Mouse (Mus musculus) kidney, adult 9 months (tissue): ENCODE measurements at regions not wholly inside any gene's neighbourhood (a gene's known extent, or its start where the extent isn't known, plus 50 kb on each side); places are given as distances from the start of the nearest gene placed in this dataset.

Experiments
- DNase-seq: peaks from one replicate; pipeline ENCODE4 v3.0.0; 2022

DNA sequence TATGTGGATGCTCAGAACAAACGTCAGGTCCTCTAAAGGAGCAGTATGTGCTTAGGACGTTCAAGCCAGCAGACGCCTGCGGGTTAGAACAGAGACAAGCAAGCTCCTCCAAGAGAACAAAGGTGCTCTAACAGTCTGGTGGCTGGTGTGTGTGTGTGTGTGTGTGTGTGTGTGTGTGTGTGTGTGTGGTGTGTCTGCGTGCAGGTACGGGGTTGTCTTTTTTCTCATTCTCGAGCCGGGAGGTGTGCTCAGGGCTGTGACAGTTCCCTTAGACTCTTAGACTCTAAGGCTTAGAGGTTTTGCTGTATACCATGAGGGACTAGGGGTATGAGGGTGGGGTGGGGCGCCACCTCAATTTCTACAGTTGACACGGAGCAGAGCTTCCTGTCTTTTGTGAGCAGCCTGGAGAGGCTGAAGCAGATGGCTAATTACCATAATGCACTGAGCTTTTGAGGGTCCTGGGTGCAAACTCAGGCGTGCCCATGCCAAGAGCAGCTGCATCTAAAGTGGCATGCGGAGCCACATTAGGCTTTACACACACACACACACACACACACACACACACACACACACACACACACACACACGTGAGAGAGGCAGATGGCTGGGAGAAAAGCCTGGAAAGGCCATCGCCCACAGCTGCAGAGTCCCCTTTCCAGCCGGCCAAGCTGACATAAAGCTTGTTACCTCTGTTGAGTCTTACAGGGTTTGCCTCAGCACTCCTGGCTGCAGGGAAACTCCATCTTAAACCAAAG lies 124.1 kb upstream of the Foxn2 start:
- DNase-seq, result no peak

DNA sequence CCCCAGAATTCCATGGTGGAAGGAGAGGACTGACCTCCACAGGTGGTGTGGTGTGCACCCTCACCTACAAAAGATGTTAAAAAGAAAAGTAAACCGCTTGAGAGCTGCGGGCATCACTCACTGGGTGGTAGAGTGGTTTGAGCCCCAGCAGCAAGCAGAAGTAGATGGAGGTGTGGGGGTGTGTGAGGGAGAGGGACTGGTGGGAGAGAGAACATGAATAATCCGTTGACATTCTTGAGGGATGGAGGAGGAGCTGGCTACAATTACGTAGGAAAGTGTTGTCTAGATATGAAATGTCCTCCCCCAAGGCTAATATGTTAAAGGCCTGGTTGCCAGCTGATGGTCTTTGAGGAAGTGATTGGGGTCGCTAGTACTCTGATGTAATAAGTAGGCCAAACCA lies 123.2 kb upstream of the Foxn2 start:
- no peak for DNase-seq

DNA sequence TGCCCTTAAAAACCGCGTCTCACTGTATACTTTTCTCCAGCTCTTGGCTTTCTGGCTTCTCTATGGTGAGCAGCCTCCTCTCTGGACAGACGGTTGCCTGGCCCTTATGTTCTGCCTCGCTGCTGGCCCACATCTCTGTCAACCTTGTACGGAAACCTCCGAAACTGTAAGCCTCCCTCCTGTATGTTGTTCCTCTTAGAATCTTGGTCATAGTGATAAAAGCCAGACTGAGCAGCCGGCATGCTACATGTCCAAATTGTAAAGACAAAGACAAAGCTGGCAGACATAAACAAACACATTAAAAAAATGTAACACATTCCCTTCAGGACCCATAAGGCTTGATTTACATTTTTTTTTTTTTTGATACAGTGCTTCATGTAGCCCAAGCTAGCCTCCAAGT lies 122.7 kb upstream of the Foxn2 start:
- no peak for DNase-seq

DNA sequence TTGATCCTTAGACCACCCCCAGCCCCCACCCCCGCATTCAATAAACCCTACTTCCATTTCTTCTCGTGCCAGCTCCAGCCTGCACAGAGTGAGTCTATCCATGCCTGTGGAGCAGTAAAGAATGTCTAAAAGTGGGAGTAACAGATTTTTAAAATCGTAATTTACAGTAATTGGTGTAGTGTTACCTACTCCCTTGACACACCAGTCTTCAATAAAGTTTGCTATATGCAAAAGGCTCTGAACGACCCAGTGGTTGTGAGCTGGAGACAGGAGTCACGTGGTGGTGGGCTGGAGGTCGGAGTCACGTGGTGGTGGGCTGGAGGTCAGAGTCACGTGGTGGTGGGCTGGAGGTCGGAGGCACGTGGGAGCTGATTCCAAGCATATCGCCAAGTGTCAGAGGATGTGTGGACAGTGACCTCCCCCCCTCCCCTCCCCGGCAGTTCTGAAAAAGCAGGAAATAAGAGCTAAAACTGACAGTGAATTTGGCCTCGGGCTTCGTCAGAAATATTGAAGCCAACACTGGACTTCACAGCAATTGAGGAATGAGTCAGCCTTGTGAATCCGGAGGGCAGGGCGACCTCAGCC lies 122.2 kb upstream of the Foxn2 start:
- DNase-seq, result peak; percentile 20

DNA sequence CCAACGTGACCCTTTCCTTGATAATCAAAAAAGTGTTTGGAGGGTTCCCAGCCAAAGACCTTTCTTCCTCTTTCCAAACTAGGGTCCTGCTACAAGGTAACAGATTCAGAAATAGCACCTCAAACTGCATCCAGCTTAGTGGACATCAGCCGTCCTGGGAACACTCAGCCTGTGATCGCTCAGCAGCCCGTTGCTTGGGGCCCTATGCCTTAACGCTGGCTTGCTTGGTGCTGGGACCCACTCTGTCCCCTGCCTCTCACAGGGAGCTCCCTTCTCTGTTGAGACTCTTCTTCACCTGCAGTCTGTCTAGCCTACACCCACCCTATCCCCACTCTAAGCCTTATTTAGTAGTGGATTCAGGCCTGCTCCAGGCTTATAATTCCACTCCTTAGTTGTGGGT lies 121.6 kb upstream of the Foxn2 start:
- no peak for DNase-seq

DNA sequence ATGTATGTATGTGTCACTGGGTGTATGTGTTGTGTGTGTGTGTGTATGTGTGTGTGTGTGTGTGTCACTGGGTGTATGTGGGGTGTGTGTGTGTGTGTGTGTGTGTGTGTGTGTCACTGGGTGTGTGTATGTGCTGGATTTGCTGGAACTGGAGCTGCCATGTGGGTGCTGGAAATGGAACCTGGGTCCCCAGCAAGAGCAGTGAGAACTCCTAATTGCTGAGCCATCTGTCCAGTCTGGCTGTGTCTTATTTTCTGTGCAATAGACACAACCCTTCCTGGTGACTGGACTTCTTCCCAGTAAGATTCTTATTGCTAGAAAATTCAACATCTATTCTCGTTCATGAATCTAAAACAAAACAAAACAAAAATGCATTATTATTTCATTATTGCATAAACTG lies 119.8 kb upstream of the Foxn2 start:
- no peak for DNase-seq

DNA sequence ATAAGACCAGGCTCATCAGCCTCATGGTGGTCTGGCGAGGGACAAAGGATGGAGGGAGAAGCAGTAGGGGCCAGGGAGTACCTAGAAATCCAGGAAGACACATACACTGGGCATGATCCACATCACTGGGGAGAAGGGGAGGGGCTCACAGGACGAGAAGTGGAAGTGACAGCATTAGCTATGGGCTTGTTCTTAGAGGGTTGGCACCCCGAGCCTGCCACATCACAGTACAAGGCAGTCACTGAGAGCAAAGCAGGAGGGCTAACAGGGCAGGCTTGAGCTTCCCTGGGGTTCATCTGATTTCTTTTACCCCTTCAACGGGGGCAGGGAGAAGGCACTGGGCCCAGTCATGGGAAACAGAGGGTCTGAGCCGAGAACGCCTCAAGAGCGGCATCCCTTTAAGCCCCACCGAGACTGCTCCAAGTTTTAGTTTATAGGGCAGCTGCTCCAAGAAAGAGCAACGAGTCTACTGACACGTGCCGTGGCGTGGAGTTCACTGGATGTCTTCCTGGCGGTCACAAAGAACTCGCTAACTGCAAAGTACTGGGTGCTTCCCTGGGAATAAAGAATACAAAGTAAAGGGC lies 115.1 kb upstream of the Foxn2 start:
- no peak for DNase-seq

DNA sequence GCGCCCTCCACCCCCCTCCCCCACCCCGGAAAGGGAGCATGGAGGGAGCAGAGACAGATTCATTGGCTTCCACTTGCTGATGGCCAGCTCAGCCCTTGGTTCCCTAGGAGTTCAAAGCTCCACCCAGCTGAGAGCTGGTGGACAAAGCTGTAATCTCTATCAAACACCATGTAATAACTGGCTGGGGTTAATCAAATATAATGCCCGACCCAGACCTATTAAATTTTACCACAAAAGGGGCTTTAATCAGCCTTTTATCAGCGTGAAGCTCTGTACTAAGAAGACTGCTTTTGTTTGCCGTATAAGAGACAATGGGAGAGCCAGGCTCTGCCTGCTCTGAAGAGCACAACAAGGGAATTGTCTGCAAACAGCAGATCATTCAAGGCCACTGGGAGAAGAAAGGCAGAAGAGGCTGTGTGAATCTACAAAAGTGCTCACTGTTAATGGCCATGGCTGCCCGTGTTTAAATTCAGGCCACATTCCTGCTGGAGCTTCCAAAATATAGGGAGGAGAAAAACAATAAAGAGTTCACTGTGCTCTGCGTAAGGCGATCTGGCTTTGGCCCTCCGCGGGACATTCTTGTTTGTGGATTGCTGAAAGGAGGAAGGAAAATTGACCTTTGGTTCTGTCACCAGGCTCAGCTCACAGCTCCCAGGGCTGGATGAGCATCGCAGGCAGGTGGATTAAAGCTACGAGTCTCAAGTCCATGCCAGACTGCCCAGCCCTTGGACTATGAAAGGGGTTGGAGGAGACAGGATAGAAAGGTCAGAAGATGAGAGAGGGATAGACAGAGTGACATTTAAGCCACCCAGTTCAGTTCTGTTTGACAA lies 114.4 kb upstream of the Foxn2 start:
- DNase-seq, result peak; percentile 48

DNA sequence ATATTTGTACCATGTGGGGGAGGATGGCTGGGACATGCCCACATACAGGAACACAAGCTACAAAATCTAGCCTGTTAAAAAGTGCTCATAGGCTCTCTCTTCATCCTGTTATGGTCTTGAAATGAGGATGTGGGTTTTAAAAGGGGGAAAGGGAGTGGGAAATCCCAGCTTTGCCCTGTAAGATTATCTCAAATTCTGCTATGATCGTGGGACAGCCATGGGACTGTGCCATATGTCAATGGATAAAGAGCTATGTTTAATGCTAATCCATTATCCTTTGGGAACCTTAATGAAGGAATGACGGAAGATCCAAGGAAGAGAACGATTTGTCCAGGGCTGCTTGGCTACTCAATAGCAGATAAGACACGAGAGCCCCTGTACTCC lies 113.8 kb upstream of the Foxn2 start:
- DNase-seq, result no peak

DNA sequence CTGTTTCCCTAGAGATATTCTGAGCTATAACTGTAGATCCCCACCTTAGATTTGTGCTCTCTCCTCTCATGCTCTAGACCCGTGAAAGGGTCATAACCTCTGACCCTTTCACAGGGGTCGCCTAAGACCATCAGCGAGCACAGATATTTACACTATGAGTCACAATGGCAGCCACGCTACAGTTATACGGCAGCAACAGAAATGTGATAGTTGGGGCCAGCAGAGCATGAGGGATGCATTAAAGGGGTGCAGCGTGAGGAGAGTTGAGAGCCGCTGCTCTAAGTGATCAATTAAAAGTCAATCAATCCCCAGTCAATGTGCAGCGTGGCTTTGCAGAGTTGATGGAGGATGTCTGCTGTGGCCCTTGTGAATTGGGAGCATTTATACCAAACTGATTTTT lies 112.7 kb upstream of the Foxn2 start:
- no peak for DNase-seq

DNA sequence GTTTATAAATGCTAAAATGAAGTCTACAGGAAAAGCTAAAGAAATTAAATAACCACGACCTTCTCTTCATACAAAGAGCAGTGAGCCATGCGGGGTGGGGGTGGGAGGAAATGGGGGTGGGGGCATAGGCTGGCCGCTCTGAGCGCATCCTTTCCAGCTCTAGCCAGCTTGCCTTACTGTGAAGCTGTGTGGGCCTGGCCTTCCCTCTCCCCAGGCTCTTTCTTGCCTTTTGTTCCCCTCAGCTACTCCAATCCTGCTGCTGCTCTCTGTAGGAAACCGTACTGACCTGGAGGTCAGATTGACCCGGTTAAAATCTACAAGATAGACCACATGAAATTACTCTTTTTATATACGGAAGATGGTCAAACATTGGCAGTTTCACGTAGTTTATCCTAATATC lies 111.7 kb upstream of the Foxn2 start:
- no peak for DNase-seq

DNA sequence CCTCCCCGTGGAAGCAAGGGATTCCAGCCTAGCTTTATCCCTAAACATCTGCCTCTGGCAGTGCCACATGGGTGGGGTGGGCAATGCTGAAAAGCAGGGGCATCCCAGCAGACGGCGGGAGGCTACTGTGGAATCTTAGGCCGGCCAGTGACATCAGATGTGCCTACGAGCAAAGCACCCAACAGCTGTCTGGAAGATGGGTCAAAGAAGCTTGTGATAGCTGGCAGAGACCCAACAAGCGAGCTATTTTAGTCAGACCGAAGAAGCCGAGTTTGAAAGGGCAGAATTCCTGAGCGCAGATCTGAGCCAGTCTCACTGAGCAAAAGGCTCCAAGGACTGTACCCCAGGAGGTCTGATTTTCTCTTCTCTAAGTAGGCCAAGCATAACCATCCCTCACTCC lies 110.8 kb upstream of the Foxn2 start:
- DNase-seq, result peak; percentile 70

DNA sequence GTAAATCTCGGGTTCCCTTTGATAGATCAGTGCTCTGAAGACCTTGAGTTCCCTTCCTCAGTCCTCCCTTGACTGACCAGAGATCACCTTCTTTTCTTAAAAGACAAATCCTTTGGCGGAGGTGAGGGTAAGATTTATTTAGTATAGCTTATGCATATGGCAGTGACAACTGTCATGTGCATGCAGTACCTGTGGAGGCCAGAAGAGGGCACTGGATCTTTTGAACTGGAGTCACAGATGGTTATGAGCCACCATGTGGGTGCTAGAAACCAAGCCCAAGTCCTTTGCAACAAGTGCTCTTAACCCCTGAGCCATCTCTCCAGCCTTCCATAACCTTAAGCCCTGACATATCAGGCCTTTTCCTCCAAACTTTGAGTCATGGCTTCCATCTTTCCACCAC lies 110.4 kb upstream of the Foxn2 start:
- DNase-seq, result no peak

DNA sequence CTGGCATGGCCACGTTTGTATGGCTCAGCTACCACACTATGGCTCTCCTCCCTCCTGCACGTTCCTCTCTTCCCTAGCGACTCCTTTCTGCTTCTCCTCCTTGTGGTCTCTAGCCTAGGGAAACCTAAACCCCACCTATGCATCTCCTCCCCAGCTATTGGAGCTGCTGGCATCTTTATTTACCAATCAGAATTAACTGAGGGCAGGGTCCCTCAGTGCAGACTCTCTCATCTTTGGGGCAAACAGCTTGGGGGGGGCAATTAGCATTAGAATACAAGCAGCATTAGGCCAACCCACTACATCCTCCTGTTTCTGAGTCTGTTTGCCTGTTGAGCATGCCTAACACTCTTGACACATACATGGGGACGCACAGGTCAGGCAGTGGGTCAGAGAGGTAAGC lies 106.7 kb upstream of the Foxn2 start:
- DNase-seq, result no peak

DNA sequence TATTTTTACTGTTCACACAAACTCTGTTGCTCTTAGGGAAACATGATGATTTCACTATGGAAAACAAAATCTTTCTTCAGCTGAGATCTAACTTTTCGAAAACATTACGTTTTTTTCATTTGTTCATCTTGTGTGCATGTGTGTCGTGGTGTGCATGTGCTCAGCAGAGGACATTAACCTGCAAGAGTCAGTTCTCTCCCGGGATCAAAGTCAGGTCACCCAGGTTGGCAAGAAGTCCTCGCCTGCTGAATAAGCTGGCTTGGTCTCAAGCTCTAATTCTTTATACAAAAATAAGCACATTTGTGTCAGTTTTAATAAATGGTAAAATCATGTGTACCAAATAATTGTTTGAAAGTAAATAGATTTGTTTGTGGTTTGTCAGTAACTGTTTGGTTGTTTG lies 105.2 kb upstream of the Foxn2 start:
- DNase-seq, result no peak

DNA sequence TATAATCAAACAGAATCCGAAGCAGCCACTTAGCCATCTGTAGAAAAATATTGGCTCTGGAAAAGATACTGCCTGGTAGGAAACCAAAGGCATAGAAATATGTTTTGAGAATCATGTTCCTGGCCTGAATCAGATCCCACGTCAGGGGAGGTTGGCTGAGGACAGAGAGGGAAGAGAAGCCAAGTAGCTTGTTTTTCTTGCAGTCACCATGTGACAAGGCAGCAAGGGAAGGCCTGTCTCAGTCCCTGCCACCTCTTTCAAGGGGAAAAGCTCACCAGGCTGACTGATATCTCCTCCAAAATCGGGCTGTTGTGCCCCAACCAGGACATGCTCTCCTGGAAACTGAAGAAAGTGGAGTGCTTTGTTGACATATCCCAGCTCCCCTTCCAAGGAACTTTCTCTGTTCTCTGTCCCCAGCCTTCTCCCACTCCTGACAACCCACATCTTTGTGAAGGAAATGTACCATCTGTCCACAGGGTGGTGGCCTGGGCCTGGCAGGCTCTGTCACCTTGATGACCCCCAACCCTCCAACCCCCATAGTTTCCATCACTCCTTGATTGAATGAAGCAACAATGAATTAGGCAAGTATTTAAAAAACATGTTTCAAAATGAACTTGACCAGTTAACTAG lies 104.3 kb upstream of the Foxn2 start:
- DNase-seq, result peak; percentile 22

DNA sequence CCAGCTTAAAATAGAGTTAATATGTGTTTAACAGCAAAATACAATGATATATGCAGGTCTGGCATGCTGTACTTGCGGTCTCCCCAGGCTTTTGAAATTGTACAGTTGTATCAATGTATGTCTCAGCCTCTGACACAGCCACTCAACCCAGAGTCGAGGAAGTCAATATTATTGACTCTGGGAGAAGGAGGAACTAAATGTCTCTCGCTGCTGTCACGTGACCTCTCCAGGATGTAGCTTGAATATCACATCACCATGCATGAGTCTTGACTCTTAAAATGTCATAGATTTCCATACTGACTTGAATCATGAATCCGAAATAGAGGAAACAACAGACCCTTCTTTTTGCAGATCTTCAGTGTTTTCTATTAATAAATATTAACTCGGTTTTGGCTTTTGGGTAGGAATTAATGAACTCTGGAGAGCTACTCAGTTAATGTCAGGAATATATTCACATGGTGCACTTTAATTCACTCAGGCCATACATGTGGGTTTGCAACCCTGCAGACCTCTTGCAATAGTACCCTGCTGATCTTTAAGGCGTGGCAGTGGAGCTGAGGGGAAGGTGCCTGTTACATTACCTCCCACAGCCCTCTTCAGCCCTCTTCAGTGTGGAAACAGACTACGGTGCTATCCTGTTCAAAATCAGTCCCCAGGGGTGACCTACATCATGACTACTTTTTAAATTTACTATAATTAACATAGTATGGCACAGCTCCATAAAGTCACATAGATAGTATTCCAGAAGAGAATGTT lies 102.7 kb upstream of the Foxn2 start:
- DNase-seq, result peak; percentile 19

DNA sequence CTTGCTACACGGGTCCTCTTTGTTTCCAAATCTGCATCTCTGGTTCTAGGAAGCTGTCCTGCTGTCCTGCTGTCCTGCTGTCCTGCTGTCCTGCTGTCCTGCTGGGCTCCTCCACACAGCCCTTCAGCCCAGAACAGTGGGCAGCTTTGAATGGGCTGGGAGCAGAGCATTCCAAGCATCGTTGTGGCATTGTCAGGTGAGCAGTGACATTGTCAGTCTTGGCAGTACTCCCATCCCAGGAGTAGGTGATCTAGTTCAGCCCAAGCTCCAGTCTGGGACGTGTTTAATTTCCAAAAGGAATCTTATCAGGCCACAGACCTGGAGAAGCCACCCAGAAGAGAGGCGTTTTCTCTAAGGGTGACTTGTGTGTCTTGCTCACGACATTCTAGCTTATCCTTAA lies 99.4 kb upstream of the Foxn2 start:
- no peak for DNase-seq

DNA sequence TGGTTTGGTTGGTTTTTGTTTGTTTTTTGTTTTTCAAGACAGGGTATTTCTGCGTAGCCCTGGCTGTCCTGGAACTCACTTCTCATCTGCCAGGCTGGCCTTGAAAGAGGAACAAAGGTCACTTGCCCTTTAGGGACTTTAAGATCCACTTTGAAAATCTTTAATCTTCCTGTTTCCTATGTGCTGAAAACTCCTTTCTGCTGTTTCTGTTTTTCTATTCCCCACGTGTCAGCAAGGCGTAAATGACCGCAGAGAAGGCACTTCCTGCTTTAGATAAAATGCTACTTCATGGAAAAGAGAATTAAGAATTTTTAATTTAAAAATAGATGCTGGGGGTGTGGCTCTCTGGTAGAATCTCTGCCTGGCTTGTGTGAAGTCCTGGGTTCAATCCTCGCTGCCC lies 98.9 kb upstream of the Foxn2 start:
- peak; percentile 9 for DNase-seq

DNA sequence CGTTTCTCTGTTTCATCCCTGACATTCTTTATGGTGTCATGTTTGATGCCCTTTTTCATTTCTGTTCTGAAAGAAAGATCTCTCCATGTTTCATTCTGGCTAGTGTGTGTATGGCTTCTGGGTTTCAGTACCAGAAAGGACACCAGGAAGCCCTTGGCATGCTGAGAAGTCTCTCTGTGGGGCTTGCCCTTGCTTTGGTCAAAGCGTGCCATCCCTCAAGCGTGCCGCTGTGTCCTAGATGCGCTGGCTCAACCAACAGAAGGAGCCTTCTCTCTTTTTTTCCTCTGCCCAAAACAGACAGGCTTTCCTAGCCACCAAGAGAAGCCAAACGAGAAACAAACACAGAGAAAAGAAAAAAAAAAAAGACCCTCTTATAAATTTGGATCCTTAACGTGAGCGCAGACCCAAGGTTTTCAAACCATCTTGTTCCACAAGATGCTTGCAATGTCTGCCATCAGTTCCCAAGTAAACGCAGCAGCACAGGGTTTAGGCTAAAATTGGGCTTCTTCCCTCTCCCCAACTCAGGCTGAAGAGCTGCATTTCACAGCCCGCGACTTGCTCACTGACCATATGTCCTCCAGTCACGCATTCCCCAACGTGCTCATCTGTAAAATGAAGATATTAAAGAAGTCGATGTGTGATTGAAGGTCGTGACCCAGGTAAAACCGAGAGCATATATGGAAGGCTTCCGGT lies 97.3 kb upstream of the Foxn2 start:
- DNase-seq, result no peak

DNA sequence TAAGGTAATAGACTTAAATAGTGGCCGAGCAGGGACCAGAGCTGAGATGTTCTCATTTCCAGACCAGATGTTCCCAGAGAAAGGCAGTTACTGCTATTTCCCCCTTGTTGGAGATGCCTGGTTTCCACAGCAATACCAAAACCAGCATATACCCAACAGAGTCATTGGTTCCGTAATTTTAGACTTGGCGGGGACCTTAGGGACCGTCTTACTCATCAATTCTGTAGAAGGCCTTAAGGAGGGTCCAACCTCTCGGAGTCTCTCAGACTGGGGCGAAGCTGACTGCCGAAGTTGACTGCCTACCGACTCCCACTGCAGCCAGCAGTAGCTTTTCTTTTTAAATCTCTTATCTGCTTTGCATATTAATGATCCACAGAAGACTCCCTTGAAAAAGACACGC lies 95.1 kb upstream of the Foxn2 start:
- no peak for DNase-seq

DNA sequence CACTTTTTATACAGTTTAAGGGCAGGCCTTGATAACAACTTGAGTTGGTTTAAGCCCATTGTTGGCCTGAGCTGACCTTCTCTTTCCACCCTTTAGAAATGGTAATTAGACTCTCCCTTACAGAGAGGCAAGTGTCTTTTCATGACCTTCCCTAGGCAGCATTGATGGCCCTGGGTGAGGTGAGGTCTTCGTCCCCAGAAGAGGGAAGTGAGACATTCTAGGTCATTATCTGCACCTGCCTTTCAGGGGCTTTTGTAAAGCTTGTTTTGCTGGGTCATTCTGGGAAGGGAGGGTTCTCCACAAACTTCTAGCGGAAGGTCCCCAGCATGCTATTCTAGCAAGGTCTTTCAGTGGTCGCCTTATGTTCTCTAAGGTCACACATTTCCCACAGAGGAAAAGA lies 93.6 kb upstream of the Foxn2 start:
- DNase-seq, result no peak
